Mouse (Mus musculus) kidney, postnatal 25 days (tissue): ENCODE measurements at regions not wholly inside any gene's neighbourhood (a gene's known extent, or its start where the extent isn't known, plus 50 kb on each side); places are given as distances from the start of the nearest gene placed in this dataset.

Source experiments
- DNase-seq, 2 experiments: peaks; one replicate each; pipeline ENCODE4 v3.0.0; 2021; ENCODE audit warnings: mixed read lengths in 2 of 2

- DNase-seq = no peak
Measured at GRCm38 (mm10) chr8:89150952-89151351, 107.0 kb upstream of the Sall1 start.

- DNase-seq = peak; percentile 53 to 71
Measured at GRCm38 (mm10) chr8:89141529-89142235, 97.7 kb upstream of the Sall1 start.

- peak; percentile 32 to 43 for DNase-seq
Measured at GRCm38 (mm10) chr8:89139876-89140275, 95.9 kb upstream of the Sall1 start.

GRCm38 (mm10) chr8:89138416-89139125 is 94.6 kb upstream of the Sall1 start:
- DNase-seq = no peak

GRCm38 (mm10) chr8:89134581-89135484 is 90.9 kb upstream of the Sall1 start:
- no peak for DNase-seq

- no peak for DNase-seq
Measured at GRCm38 (mm10) chr8:89134058-89134457, 90.1 kb upstream of the Sall1 start.

GRCm38 (mm10) chr8:89121051-89121450 is 77.1 kb upstream of the Sall1 start:
- DNase-seq = no peak

- no peak for DNase-seq
Measured at GRCm38 (mm10) chr8:89107895-89108660, 64.1 kb upstream of the Sall1 start.

GRCm38 (mm10) chr8:89106346-89106745 is 62.4 kb upstream of the Sall1 start:
- DNase-seq = peak; percentile 14 to 63

- no peak for DNase-seq
Measured at GRCm38 (mm10) chr8:89097396-89097795, 53.4 kb upstream of the Sall1 start.
